Mouse (Mus musculus): ENCODE measurements around the gene Clec12b.

Gene Clec12b

DNA sequence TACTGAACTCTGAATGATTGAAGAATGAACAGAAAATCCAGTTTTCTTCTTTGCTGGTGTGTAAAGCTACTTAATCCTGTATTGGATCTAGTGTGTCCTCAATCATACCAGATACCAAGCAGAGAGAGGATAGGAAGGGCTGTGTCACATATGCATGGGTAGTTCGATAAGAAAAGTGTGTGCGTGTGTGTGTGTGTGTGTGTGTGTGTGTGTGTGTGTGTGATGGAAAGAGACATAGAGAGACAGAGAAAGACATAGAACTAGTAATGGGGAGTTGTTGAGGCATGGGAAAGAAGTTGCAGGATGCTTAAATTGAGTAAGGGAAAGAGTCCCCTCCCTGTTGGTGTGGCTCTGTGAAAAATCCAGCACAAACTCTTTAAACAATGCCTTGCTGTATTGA lies at the start of gene Clec12b:
Gene Clec12b, minus strand, starts transcription at position 101 of the 400 bp plus-strand sequence.
- DNase-seq (ENCODE audit: low spot score in 2 of 2) = no peak

DNA sequence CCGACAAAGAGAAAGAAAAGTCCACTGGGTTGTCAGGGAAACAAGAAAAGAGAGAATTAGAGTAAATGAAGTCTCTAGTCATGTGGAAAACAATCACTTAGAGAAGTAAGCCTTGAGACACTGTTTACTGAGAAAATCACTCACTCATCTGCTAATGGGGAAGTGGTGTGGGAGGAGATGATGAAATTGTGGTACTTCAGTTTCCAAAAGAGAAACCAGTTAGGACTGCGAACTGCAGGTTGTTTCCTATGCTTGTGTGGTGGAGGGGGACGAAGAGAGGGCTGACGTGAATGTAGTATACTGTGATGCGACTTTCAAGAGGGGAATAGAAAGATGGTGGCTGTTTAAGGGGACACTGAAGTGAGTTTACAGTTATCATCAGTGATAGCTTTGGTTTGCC lies 48.6 kb upstream of the Clec12b start:
- no peak for DNase-seq (ENCODE audit: low spot score in 2 of 2)

DNA sequence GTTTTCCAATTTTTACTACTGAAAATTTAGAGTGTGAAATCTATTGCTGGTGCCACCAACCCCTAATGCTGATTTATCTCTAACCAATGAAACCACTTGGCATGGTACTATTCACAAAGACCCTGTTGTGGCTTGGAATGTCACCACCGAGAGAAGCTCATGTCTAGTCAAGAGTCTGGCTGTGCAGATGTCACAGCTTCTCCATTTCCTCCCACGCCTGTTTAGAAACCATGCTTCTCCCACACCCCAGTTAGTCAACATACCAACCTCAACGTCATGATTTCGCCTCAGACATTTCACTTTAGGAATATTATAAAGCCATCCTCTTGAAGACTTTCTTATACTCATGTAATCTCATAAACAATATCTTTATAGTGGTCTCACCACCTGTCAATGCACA lies 41.6 kb upstream of the Clec12b start:
- no peak for DNase-seq (ENCODE audit: low spot score in 2 of 2)

DNA sequence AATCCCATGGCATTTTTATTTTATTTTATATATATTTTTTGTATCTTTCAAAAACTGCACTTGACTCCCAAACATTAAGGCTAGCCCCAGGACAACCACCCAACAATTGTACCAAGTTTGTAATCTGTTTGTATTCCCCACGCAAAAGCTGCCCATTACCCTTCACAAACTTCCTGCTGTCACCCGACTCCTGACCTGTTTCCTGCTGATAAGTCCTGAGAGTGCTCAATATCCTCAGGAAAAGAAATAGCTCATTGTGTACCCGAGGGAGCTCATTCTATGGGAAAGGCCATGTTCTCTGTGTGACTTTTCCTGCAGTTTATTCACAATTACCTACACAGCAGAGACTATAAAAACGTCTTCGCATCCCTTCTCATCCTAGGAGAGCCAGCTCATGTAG lies 40.1 kb upstream of the Clec12b start:
- no peak for DNase-seq (ENCODE audit: low spot score in 2 of 2)

DNA sequence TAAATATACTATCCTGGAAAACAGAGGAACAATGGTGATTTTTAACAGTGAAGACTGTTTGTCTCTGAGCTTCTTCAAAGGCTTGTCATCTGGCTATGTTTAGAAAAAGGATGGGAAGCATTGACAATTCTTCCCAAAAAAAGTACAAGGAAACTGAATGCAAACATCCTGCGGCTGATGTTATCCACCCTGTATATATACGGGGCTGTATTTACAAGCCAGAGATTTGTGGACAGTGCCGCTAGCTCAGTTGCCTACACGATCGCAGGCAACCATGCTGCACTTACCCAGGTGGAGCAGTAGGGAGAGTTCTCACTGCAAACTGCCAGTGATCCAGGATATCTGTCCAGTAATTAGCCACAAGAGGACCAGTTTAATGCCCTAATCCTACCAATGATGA lies 39.5 kb upstream of the Clec12b start:
- no peak for DNase-seq (ENCODE audit: low spot score in 2 of 2)

DNA sequence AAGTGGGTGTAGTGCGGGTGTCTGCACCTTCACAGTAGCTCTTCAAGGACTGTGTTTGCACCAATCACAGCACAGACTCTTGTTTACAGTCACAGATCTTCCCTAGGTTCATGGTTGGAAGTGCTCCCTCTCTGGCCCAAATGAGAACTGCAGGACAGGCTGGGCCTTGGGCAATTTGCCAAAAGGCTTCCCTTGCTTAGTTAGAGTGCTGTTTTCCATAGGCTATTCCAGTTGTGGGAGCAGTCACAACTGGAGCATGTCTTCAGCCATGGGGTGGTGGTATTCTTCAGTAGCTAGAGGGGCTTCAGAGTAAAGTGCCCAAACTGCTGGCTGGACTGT lies 38.0 kb upstream of the Clec12b start:
- DNase-seq (ENCODE audit: low spot score in 2 of 2) = peak; percentile 60 to 78

- DNase-seq (ENCODE audit: low spot score in 2 of 2) = no peak
Observed at GRCm38 (mm10) chr6:129423040-129423733, 37.5 kb upstream of the Clec12b start.

DNA sequence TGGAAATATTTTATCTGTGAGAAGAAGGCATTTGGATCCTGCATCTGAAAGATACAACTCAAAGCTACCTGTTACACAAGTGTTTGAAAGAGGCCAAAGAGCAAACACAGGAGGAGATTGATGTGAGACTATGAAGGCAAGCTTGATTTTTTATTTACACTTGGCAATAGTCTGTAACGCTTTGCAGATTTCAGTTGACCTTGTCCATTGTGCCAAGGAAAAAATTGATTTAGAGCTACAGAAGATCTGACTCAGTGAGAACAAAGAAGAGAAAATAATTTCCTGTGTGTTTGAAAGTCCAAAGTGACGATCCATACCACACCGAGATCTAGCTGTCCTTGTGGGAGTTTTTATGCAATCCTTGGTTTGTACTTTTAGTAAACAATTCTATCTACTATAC lies 36.6 kb upstream of the Clec12b start:
- DNase-seq (ENCODE audit: low spot score in 2 of 2) = no peak

DNA sequence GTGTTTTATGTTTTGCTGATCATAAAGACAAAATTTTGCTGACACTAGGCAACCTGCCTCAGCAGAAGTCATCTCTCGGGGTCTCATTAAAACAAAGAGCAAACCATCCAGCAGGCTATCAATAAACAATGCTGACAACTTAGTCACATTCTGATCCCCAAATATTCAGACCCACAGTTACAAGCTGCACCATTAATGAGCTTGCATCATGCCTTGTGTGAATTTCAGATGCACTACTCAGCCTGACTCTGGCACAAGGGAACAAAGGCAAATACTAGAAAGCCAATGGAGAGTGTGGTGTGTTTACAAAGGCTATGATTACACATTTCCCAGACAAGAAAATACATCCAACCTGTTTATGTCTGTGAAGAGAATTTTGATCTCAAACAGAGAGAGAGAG lies 28.5 kb upstream of the Clec12b start:
- DNase-seq (ENCODE audit: low spot score in 2 of 2) = no peak

DNA sequence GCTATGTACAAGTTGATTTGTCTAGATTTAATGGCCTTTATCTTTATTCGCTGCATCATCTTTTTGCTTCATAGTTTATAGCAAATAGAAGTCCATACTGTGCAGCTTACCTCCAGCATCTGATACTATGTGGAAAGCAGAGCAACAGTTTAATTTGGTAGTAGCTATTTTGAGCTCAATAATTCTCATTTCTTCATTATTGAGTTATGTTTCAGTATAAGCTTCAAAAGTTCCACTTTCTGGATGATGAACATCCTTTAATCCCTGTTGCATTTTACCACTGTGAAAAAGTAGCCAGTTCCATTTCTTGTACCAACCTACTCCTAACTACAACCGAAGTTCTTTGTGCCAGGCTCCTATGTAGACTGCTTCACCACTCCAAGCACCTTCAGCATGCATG lies 22.9 kb upstream of the Clec12b start, which contains the start of gene Clec9a:
Gene Clec9a, plus strand, starts transcription at position 301 of the 400 bp plus-strand sequence.
- DNase-seq (ENCODE audit: low spot score in 2 of 2) = no peak

- no peak for DNase-seq (ENCODE audit: low spot score in 2 of 2)
Observed at GRCm38 (mm10) chr6:129407324-129407723, 21.6 kb upstream of the Clec12b start.

DNA sequence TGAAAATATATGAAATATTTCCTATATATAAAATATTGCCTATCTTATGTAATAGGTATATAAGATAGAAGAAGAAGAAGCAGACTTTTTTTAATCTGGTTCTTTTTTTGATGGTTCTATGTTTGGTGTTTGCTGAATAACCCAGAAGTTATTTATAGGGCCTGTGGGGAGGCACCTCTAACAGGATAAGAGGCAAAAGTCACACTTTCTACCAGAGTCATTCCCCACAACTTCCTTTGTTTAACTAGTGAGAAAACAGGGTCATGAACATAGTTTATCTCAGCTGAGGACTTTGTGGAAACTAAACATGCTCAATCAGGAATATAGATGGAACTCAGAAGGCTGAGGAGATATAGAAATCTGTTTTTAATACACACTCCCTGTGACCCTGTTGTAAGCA lies 20.3 kb upstream of the Clec12b start:
- no peak for DNase-seq (ENCODE audit: low spot score in 2 of 2)

- no peak for DNase-seq (ENCODE audit: low spot score in 2 of 2)
Observed at GRCm38 (mm10) chr6:129403391-129403790, 17.7 kb upstream of the Clec12b start.

DNA sequence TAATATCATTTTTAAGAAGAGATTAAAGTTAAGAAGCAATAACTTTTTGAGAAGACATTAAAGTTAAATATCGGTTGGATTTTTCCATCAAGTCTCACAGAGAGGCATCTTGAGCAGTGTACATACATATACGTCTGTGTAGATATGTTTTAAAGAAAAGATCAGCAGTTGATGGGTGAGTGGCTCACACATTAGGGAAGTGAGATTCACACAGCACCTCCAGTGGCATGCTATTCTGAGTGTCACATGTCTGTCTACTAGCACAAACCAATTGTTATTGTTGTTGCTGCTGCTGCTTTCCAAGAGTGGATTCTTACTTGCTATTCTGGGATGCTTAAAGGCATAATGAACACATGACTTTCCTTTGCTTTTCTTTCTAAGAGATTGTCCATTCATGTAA lies 16.7 kb upstream of the Clec12b start:
- DNase-seq (ENCODE audit: low spot score in 2 of 2) = no peak

DNA sequence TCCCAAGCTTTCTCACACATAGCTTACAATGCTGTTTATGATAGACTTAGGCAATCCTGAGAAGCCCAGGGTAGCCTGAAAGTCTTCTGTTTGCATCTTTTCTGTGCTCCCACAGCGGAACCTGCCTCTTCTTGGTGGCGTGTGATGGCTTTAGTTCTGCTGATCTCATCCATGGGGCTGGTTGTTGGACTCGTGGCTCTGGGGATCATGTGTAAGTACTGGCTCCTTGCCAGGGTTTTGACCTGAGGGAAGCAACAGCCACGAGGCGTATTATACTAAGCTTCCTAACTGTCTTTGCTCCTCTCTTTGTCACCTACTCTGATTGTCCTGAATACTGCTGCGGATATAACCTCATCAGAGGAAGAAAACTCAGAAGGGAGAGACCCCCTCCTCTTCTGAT lies 14.3 kb upstream of the Clec12b start:
- no peak for DNase-seq (ENCODE audit: low spot score in 2 of 2)

DNA sequence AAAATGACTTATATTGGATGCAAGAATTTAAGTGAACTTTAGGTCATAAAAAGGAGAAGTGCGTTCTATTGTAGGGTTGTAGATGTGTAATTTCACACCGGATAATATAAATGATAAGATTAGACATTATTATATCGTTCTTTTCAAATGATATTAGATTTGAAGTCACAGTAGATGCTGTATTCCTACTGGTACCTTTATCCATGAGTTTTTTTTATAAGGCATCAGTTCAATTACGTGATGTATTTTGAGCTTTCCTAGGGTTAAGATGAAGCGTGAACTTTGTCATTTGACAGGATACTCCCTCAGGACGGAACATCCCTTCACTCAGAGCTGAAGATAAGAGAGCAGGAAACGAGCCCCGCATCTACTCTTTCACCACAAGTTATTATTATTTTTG lies 11.3 kb upstream of the Clec12b start, which contains the start of gene Clec1b:
Gene Clec1b, plus strand, starts transcription at position 301 of the 400 bp plus-strand sequence.
- no peak for DNase-seq (ENCODE audit: low spot score in 2 of 2)

DNA sequence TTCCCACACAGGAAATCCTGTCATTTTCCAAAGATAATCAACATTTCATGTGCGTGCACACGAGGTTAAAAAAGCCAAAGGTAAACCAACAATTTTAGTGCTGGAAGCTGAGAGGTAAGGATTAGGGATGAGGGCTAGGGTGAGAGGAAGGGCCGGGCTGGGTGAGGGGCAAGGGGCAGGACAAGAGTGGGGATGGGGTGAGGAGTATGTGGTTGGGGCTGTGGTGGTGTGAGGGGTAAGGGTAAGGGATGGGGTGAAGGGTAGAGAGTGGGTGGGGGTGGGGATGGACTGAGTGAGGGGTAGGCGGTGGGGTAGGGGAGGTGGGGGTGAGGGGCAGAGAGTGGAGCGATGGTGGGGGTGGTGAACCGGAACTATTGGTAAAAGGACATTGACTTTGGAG lies 8.1 kb upstream of the Clec12b start:
- DNase-seq (ENCODE audit: low spot score in 2 of 2) = no peak

- no peak for DNase-seq (ENCODE audit: low spot score in 2 of 2)
Observed at GRCm38 (mm10) chr6:129393087-129393720, 7.5 kb upstream of the Clec12b start.

DNA sequence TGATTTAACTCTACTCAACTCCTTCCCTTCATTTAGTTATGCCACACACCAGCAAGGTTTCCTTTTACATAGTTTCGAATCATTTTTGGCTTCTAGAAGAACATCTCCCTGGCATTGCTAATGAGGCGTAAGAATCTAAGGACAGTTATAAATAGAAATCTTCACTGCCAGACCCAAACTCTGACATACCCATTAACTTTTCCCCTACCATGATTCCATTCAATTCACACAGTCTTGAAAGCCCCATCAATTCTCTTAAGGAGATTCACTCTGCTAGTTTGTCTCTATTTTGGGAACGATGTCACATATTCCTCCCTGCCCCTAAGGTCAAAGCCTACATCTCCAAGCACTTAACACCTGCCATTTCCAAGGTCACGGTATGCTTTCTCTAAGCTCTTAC lies 674 bp downstream of the Clec12b start:
- no peak for DNase-seq (ENCODE audit: low spot score in 2 of 2)

DNA sequence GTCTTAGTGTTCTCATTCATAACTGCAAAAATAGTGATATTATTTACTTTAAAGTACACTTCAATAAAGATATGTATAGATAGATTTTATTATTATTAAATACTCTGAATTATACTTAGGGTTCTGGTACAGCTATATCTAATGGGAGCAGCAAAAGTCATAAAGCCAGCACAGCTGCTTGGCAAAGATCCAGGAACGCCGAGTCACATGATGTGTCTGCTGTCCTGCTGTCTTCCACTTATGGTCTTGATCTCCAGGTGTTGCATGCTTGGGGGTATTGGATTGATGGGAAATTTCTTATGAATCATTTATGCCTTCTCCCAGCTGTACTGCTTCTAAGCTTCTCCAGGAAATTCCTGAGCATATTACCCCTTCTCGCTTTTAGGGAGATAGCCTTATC lies 2.2 kb downstream of the Clec12b start:
- DNase-seq (ENCODE audit: low spot score in 2 of 2) = no peak

DNA sequence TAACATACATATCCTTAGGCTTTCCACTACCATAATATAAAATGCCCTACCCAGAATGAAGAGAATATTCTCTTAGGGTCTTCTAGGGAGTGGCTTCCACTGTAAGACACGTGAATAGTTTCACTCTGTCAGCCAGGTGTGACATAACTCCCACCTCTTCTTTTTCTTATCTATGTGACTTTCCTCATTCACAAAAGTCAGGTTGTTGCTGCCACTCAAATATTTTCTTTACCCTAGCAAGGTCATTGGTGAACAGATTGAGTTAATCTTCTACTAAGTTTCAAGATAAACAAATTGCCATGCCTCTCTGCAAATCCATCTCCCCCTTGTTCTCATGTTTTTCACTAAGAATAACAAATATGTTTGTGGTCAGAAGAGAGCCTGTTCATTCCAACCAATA lies 3.9 kb downstream of the Clec12b start:
- DNase-seq (ENCODE audit: low spot score in 2 of 2) = no peak

GRCm38 (mm10) chr6:129380454-129380853 lies 5.2 kb downstream of the Clec12b start:
- no peak for DNase-seq (ENCODE audit: low spot score in 2 of 2)

GRCm38 (mm10) chr6:129374937-129375471 lies 10.7 kb downstream of the Clec12b start:
- no peak for DNase-seq (ENCODE audit: low spot score in 2 of 2)
